Mouse (Mus musculus): ENCODE data around the gene Tprgl.
A peak's percentile ranks its signal among the peaks of the same experiment; 100 is the strongest.

- TF ChIP-seq CTCF (IDR thresholded peaks at IDR 0.05) (no peak), POLR2A (IDR thresholded peaks at IDR 0.05; ENCODE audit: insufficient read depth, low read depth, low read length) (no peak), EP300 (IDR thresholded peaks at IDR 0.05; ENCODE audit: insufficient read depth, low read depth, low read length) (0 out of 2 replicates have a peak, but pooled peaks have one; percentile 3)
Observed at GRCm38 (mm10) chr4:154159961-154160537, 417 bp downstream of the Tprgl start.

All from heart, adult 2 months (tissue).